Mouse (Mus musculus) limb, embryonic 14.5 days (tissue): Measurements from ENCODE around the gene Hand2. TPM values are rescaled to one million over a fixed set of nuclear protein-coding genes. Genes with fewer than 3 reads are reported as not detected.

Source experiments
- ATAC-seq: fragments of 200-750 bp; cut with Nextera tagmentation; 2 replicates; pipeline ENCODE4 v1.8.0; 2017; ENCODE audit warnings: low read depth, moderate number of reproducible peaks, moderate TSS enrichment; ENCODE audit not compliant: low FRiP score
- DNase-seq: peaks from one replicate; pipeline ENCODE4 v3.0.0-alpha.2; 2015; ENCODE audit warnings: low spot score
- H3K27ac ChIP-seq: fragments of 300-500 bp; sonication (generic); replicated peaks from 2 replicates; pipeline ENCODE4 v1.5.1; 2014; ENCODE audit warnings: low read depth, mild to moderate bottlenecking, low read length, moderate library complexity, mixed read lengths
- H3K27me3 ChIP-seq: fragments of 300-500 bp; sonication (generic); 2 replicates; pipeline ENCODE4 v1.6.1; 2014; ENCODE audit warnings: low read length, mixed read lengths; ENCODE audit not compliant: control insufficient read depth, insufficient read depth
- H3K36me3 ChIP-seq: fragments of 300-500 bp; sonication (generic); 2 replicates; pipeline ENCODE4 v1.6.1; 2014; ENCODE audit warnings: mild to moderate bottlenecking, low read length, moderate library complexity, mixed read lengths; ENCODE audit not compliant: control insufficient read depth, insufficient read depth
- H3K4me1 ChIP-seq: fragments of 300-500 bp; sonication (generic); 2 replicates; pipeline ENCODE4 v1.6.1; 2014; ENCODE audit warnings: antibody characterized with exemption, low read length, mixed read lengths; ENCODE audit not compliant: control insufficient read depth, insufficient read depth
- H3K4me2 ChIP-seq: fragments of 300-500 bp; sonication (generic); replicated peaks from 2 replicates; pipeline ENCODE4 v1.6.1; 2014; ENCODE audit warnings: low read depth, mild to moderate bottlenecking, low read length, moderate library complexity; ENCODE audit not compliant: severe bottlenecking
- H3K4me3 ChIP-seq: fragments of 300-500 bp; sonication (generic); replicated peaks from 2 replicates; pipeline ENCODE4 v1.5.1; 2014; ENCODE audit warnings: low read length
- H3K9ac ChIP-seq: fragments of 300-500 bp; sonication (generic); 2 replicates; pipeline ENCODE4 v1.6.1; 2014; ENCODE audit warnings: mild to moderate bottlenecking, low read depth, low read length, moderate library complexity; ENCODE audit not compliant: severe bottlenecking
- H3K9me3 ChIP-seq: fragments of 300-500 bp; sonication (generic); 2 replicates; pipeline ENCODE4 v1.6.1; 2016; ENCODE audit warnings: low read length; ENCODE audit not compliant: control insufficient read depth
- POLR2A ChIP-seq: fragments of 200-500 bp; IDR thresholded peaks from 2 replicates; pipeline ENCODE4 v1.8.0; 2012; ENCODE audit warnings: inconsistent platforms, mild to moderate bottlenecking, moderate library complexity, borderline replicate concordance; ENCODE audit not compliant: insufficient read depth, insufficient read length; ENCODE audit errors: extremely low read depth
- WGBS: fragments of 180-500 bp; shearing (Covaris S2); extraction: QIAGEN DNeasy Blood & Tissue Kit; methylation state at CpG from one replicate; pipeline ENCODE4 v1.1.7; 2014; 5-methylcytosine and 5-hydroxymethylcytosine counted together
- polyA plus RNA-seq, 2 experiments: library from polyadenylated mRNA; depleted of rRNA in 1 of 2; stranded (reverse) in 1 of 2; unstranded in 1 of 2; fragments of >200 nt; fragmentation: Nextera tagmentation in 1 of 2; extraction: Ambion mirVana in 1 of 2; gene quantifications; 2 replicates each; pipeline versions ENCODE4 v1.2.1 to v1.2.3; 2012 to 2014

Hand2 gene
- polyA plus RNA-seq, 2 experiments: 9.8 to 33.4 TPM

GRCm38 (mm10) chr8:57353346-57354305, 32.8 kb downstream of the Hand2 start:
- peaks cover 24% of the 10 kb centered on the region; the same call in 1 of the 2 replicates for H3K27me3 ChIP-seq

GRCm38 (mm10) chr8:57354876-57355275, 34.1 kb downstream of the Hand2 start:
- 44% methylated on average over 2 of the region's 2 CpGs for WGBS
- Histone ChIP-seq H3K27me3 (peaks cover 14% of the 10 kb centered on the region; the same call in 1 of the 2 replicates), H3K9ac (no peak overlapping the region), H3K9me3 (no peaks in the 10 kb centered on the region), H3K27ac (no peak overlapping the region), H3K4me3 (no peak overlapping the region), H3K36me3 (no peaks in the 10 kb centered on the region), H3K4me2 (no peak overlapping the region), H3K4me1 (peaks cover 3% of the 10 kb centered on the region)
- DNase-seq: no peak
- no peak for TF ChIP-seq POLR2A
- ATAC-seq: no peak

More at GRCm38 (mm10) chr8:57353346-57354305, 32.8 kb downstream of the Hand2 start:
- DNase-seq: peak; percentile 83
- no peaks in the 10 kb centered on the region for H3K36me3 ChIP-seq
- H3K27ac ChIP-seq: 0 out of 2 replicates have a peak overlapping the region, but pooled peaks have one; percentile 19
- peak overlapping the region; percentile 71 for H3K4me2 ChIP-seq
- ATAC-seq: peak; percentile 83
- H3K9ac ChIP-seq: peak overlapping the region; percentile 54
- H3K4me3 ChIP-seq: peak overlapping the region; percentile 42
- H3K9me3 ChIP-seq: no peaks in the 10 kb centered on the region
- TF ChIP-seq POLR2A: no peak
- WGBS: 2% methylated on average over 36 of the region's 37 CpGs
- H3K4me1 ChIP-seq: peaks cover 5% of the 10 kb centered on the region

GRCm38 (mm10) chr8:57356529-57357325, 35.9 kb downstream of the Hand2 start:
- H3K36me3 ChIP-seq: no peaks in the 10 kb centered on the region
- no peak overlapping the region for H3K27ac ChIP-seq
- no peaks in the 10 kb centered on the region for H3K9me3 ChIP-seq
- no peak for ATAC-seq
- no peak for TF ChIP-seq POLR2A
- 46% methylated on average over 9 of the region's 9 CpGs for WGBS
- peaks cover 6% of the 10 kb centered on the region; the same call in 1 of the 2 replicates for H3K27me3 ChIP-seq
- no peak overlapping the region for H3K9ac ChIP-seq
- DNase-seq: no peak
- no peak overlapping the region for H3K4me2 ChIP-seq
- H3K4me1 ChIP-seq: peaks cover 15% of the 10 kb centered on the region
- no peak overlapping the region for H3K4me3 ChIP-seq

- no peak overlapping the region for H3K4me2 ChIP-seq
- no peak overlapping the region for H3K27ac ChIP-seq
- H3K4me1 ChIP-seq: peaks cover 12% of the 10 kb centered on the region
- H3K36me3 ChIP-seq: no peaks in the 10 kb centered on the region
- no peak overlapping the region for H3K4me3 ChIP-seq
- ATAC-seq: no peak
- no peaks in the 10 kb centered on the region for H3K27me3 ChIP-seq
- no peak for TF ChIP-seq POLR2A
- no peaks in the 10 kb centered on the region for H3K9me3 ChIP-seq
- no peak for DNase-seq
- no peak overlapping the region for H3K9ac ChIP-seq
- 19% methylated on average over 2 of the region's 2 CpGs for WGBS
Measured at GRCm38 (mm10) chr8:57360493-57360892, 39.7 kb downstream of the Hand2 start.

- ATAC-seq: peak; percentile 67
- no peak overlapping the region for H3K27ac ChIP-seq
- H3K27me3 ChIP-seq: no peaks in the 10 kb centered on the region
- DNase-seq: peak; percentile 56
- H3K4me1 ChIP-seq: peaks cover 12% of the 10 kb centered on the region
- no peaks in the 10 kb centered on the region for H3K9me3 ChIP-seq
- TF ChIP-seq POLR2A: no peak
- no peaks in the 10 kb centered on the region for H3K36me3 ChIP-seq
- no peak overlapping the region for H3K4me3 ChIP-seq
- no peak overlapping the region for H3K9ac ChIP-seq
- 37% methylated on average over 8 of the region's 8 CpGs for WGBS
- H3K4me2 ChIP-seq: no peak overlapping the region
Measured at GRCm38 (mm10) chr8:57361003-57361805, 40.4 kb downstream of the Hand2 start.
